Mouse (Mus musculus) intestine, embryonic 16.5 days (tissue): ENCODE measurements at regions not wholly inside any gene's neighbourhood (a gene's known extent, or its start where the extent isn't known, plus 50 kb on each side); places are given as distances from the start of the nearest gene placed in this dataset.

ENCODE experiments used
- ATAC-seq: fragments of 200-750 bp; cut with Nextera tagmentation; 2 replicates; pipeline ENCODE4 v1.8.0; 2017; ENCODE audit warnings: moderate TSS enrichment, moderate library complexity
- H3K27ac ChIP-seq: fragments of 300-500 bp; sonication (generic); 2 replicates; pipeline ENCODE4 v1.5.1; 2014; ENCODE audit warnings: mild to moderate bottlenecking, low read length
- H3K27me3 ChIP-seq: fragments of 300-500 bp; sonication (generic); replicated peaks from 2 replicates; pipeline ENCODE4 v1.6.1; 2014; ENCODE audit warnings: low read length, control low read depth, mixed read lengths; ENCODE audit not compliant: control insufficient read depth, insufficient read depth
- H3K36me3 ChIP-seq: fragments of 300-500 bp; sonication (generic); 2 replicates; pipeline ENCODE4 v1.6.1; 2014; ENCODE audit warnings: low read length, control low read depth; ENCODE audit not compliant: control insufficient read depth, insufficient read depth
- H3K4me1 ChIP-seq: fragments of 300-500 bp; sonication (generic); 2 replicates; pipeline ENCODE4 v1.6.1; 2014; ENCODE audit warnings: low read length, control low read depth, mixed read lengths; ENCODE audit not compliant: control insufficient read depth, insufficient read depth
- H3K4me2 ChIP-seq: fragments of 300-500 bp; sonication (generic); 2 replicates; pipeline ENCODE4 v1.6.1; 2014; ENCODE audit warnings: low read depth, low read length, control low read depth
- H3K4me3 ChIP-seq: fragments of 300-500 bp; sonication (generic); 2 replicates; pipeline ENCODE4 v1.5.1; 2014; ENCODE audit warnings: mild to moderate bottlenecking, low read length
- H3K9ac ChIP-seq: fragments of 300-500 bp; sonication (generic); 2 replicates; pipeline ENCODE4 v1.6.1; 2014; ENCODE audit warnings: low read depth, low read length
- H3K9me3 ChIP-seq: fragments of 300-500 bp; sonication (generic); 2 replicates; pipeline ENCODE4 v1.6.1; 2016; ENCODE audit warnings: low read length, control low read depth; ENCODE audit not compliant: control insufficient read depth
- WGBS: fragments of 180-500 bp; shearing (Covaris S2); extraction: QIAGEN DNeasy Blood & Tissue Kit; methylation state at CpG from one replicate; pipeline ENCODE4 v1.1.7; 2014; 5-methylcytosine and 5-hydroxymethylcytosine counted together

GRCm38 (mm10) chr12:94749747-94750515 is 942.1 kb upstream of the Flrt2 start:
- WGBS: 78% methylated on average over 6 of the region's 6 CpGs

GRCm38 (mm10) chr12:94755754-94756153 is 936.3 kb upstream of the Flrt2 start:
- 88% methylated on average over 2 of the region's 2 CpGs for WGBS
- H3K4me2 ChIP-seq: no peak overlapping the region

More at GRCm38 (mm10) chr12:94749747-94750515, 942.1 kb upstream of the Flrt2 start:
- Histone ChIP-seq H3K27me3 (no peaks in the 10 kb centered on the region), H3K36me3 (no peaks in the 10 kb centered on the region), H3K9ac (no peak overlapping the region), H3K9me3 (no peaks in the 10 kb centered on the region), H3K4me3 (no peak overlapping the region), H3K27ac (no peak overlapping the region), H3K4me2 (no peak overlapping the region), H3K4me1 (no peaks in the 10 kb centered on the region)
- ATAC-seq: no peak

GRCm38 (mm10) chr12:94795913-94796615 is 896.0 kb upstream of the Flrt2 start:
- Histone ChIP-seq H3K27ac (no peak overlapping the region), H3K4me3 (no peak overlapping the region), H3K27me3 (no peaks in the 10 kb centered on the region), H3K9ac (no peak overlapping the region), H3K4me1 (no peaks in the 10 kb centered on the region), H3K4me2 (no peak overlapping the region), H3K36me3 (no peaks in the 10 kb centered on the region), H3K9me3 (no peaks in the 10 kb centered on the region)
- no peak for ATAC-seq
- 71% methylated on average over 5 of the region's 5 CpGs for WGBS

More at GRCm38 (mm10) chr12:94755754-94756153, 936.3 kb upstream of the Flrt2 start:
- no peak for ATAC-seq
- Histone ChIP-seq H3K36me3 (no peaks in the 10 kb centered on the region), H3K4me3 (no peak overlapping the region), H3K27ac (no peak overlapping the region), H3K9me3 (no peaks in the 10 kb centered on the region), H3K27me3 (no peaks in the 10 kb centered on the region), H3K4me1 (no peaks in the 10 kb centered on the region), H3K9ac (no peak overlapping the region)

GRCm38 (mm10) chr12:94804692-94805091 is 887.3 kb upstream of the Flrt2 start:
- 87% methylated on average over 1 of the region's 1 CpGs for WGBS
- Histone ChIP-seq H3K4me1 (no peaks in the 10 kb centered on the region), H3K9ac (no peak overlapping the region), H3K27ac (no peak overlapping the region), H3K9me3 (no peaks in the 10 kb centered on the region), H3K36me3 (no peaks in the 10 kb centered on the region), H3K4me3 (no peak overlapping the region), H3K27me3 (no peaks in the 10 kb centered on the region), H3K4me2 (no peak overlapping the region)
- no peak for ATAC-seq

GRCm38 (mm10) chr12:94831400-94831799 is 860.6 kb upstream of the Flrt2 start:
- Histone ChIP-seq H3K9ac (no peak overlapping the region), H3K27me3 (no peaks in the 10 kb centered on the region), H3K4me3 (no peak overlapping the region), H3K36me3 (no peaks in the 10 kb centered on the region), H3K4me1 (no peaks in the 10 kb centered on the region), H3K9me3 (no peaks in the 10 kb centered on the region), H3K4me2 (no peak overlapping the region), H3K27ac (no peak overlapping the region)
- 89% methylated on average over 2 of the region's 2 CpGs for WGBS
- no peak for ATAC-seq

- H3K27me3 ChIP-seq: no peaks in the 10 kb centered on the region
- H3K9me3 ChIP-seq: no peaks in the 10 kb centered on the region
- no peaks in the 10 kb centered on the region for H3K4me1 ChIP-seq
- no peak overlapping the region for H3K9ac ChIP-seq
- H3K4me2 ChIP-seq: no peak overlapping the region
- no peak overlapping the region for H3K4me3 ChIP-seq
- no peak for ATAC-seq
- no peaks in the 10 kb centered on the region for H3K36me3 ChIP-seq
- no peak overlapping the region for H3K27ac ChIP-seq
Observed at GRCm38 (mm10) chr12:94862720-94863119, 829.3 kb upstream of the Flrt2 start.

GRCm38 (mm10) chr12:94910816-94911215 is 781.2 kb upstream of the Flrt2 start:
- Histone ChIP-seq H3K4me2 (no peak overlapping the region), H3K4me3 (no peak overlapping the region), H3K9me3 (no peaks in the 10 kb centered on the region), H3K27ac (no peak overlapping the region), H3K27me3 (no peaks in the 10 kb centered on the region), H3K36me3 (no peaks in the 10 kb centered on the region), H3K4me1 (no peaks in the 10 kb centered on the region), H3K9ac (no peak overlapping the region)
- WGBS: 79% methylated on average over 2 of the region's 2 CpGs
- no peak for ATAC-seq

GRCm38 (mm10) chr12:94943067-94943466 is 749.0 kb upstream of the Flrt2 start:
- no peak overlapping the region for H3K4me2 ChIP-seq
- H3K27ac ChIP-seq: no peak overlapping the region
- no peaks in the 10 kb centered on the region for H3K27me3 ChIP-seq
- no peak overlapping the region for H3K4me3 ChIP-seq
- no peaks in the 10 kb centered on the region for H3K4me1 ChIP-seq
- no peak for ATAC-seq
- WGBS: 76% methylated on average over 6 of the region's 6 CpGs
- H3K9me3 ChIP-seq: no peaks in the 10 kb centered on the region
- no peak overlapping the region for H3K9ac ChIP-seq
- no peaks in the 10 kb centered on the region for H3K36me3 ChIP-seq
